Mouse (Mus musculus): ENCODE measurements around the gene Dpy19l3.

Dpy19l3 gene

GRCm38 (mm10) chr7:35754033-35754885 is at the start of gene Dpy19l3:
Gene Dpy19l3 (minus strand): TSS chr7:35754454.
- peak; percentile 62 for DNase-seq (ENCODE audit: low read depth)

GRCm38 (mm10) chr7:35802906-35803595 is 48.8 kb upstream of the Dpy19l3 start, which contains the start of gene Zfp507:
Gene Zfp507 (minus strand): TSS chr7:35803003.
- DNase-seq (ENCODE audit: low read depth): peak; percentile 62

- peak; percentile 14 for DNase-seq (ENCODE audit: low read depth)
These were observed 48.1 kb upstream of the Dpy19l3 start for GRCm38 (mm10) chr7:35802201-35802905.

- no peak for DNase-seq (ENCODE audit: low read depth)
These were observed 41.9 kb upstream of the Dpy19l3 start for GRCm38 (mm10) chr7:35796123-35796522.

GRCm38 (mm10) chr7:35794145-35794664 is 40.0 kb upstream of the Dpy19l3 start:
- no peak for DNase-seq (ENCODE audit: low read depth)

- DNase-seq (ENCODE audit: low read depth): peak; percentile 31
These were observed 38.0 kb upstream of the Dpy19l3 start for GRCm38 (mm10) chr7:35792150-35792848.

GRCm38 (mm10) chr7:35790926-35791325 is 36.7 kb upstream of the Dpy19l3 start:
- no peak for DNase-seq (ENCODE audit: low read depth)

GRCm38 (mm10) chr7:35790201-35790600 is 35.9 kb upstream of the Dpy19l3 start:
- DNase-seq (ENCODE audit: low read depth): no peak

GRCm38 (mm10) chr7:35785579-35785978 is 31.3 kb upstream of the Dpy19l3 start:
- no peak for DNase-seq (ENCODE audit: low read depth)

- DNase-seq (ENCODE audit: low read depth): no peak
These were observed 28.0 kb upstream of the Dpy19l3 start for GRCm38 (mm10) chr7:35782252-35782651.

GRCm38 (mm10) chr7:35774127-35774526 is 19.9 kb upstream of the Dpy19l3 start:
- DNase-seq (ENCODE audit: low read depth): no peak

- DNase-seq (ENCODE audit: low read depth): no peak
These were observed 18.1 kb upstream of the Dpy19l3 start for GRCm38 (mm10) chr7:35772347-35772746.

GRCm38 (mm10) chr7:35771106-35771505 is 16.9 kb upstream of the Dpy19l3 start:
- no peak for DNase-seq (ENCODE audit: low read depth)

- no peak for DNase-seq (ENCODE audit: low read depth)
These were observed 15.9 kb upstream of the Dpy19l3 start for GRCm38 (mm10) chr7:35770122-35770521.

- no peak for DNase-seq (ENCODE audit: low read depth)
These were observed 10.2 kb upstream of the Dpy19l3 start for GRCm38 (mm10) chr7:35764461-35764860.

- no peak for DNase-seq (ENCODE audit: low read depth)
These were observed 7.5 kb upstream of the Dpy19l3 start for GRCm38 (mm10) chr7:35761801-35762200.

- DNase-seq (ENCODE audit: low read depth): no peak
These were observed 5.3 kb upstream of the Dpy19l3 start for GRCm38 (mm10) chr7:35759602-35760001.

GRCm38 (mm10) chr7:35756510-35757440 is 2.5 kb upstream of the Dpy19l3 start:
- DNase-seq (ENCODE audit: low read depth): no peak

- DNase-seq (ENCODE audit: low read depth): no peak
These were observed 573 bp upstream of the Dpy19l3 start for GRCm38 (mm10) chr7:35754886-35755168.

GRCm38 (mm10) chr7:35753319-35754032 is 778 bp downstream of the Dpy19l3 start:
- DNase-seq (ENCODE audit: low read depth): no peak
